Mouse (Mus musculus) gastrocnemius, adult 18-20 months (tissue): ENCODE results near the gene Gm12830. TPM values are rescaled to one million over a fixed set of nuclear protein-coding genes. Genes with fewer than 3 reads are reported as not detected.

Source experiments
- DNase-seq: peaks from one replicate; pipeline ENCODE4 v3.0.0; 2021; ENCODE audit warnings: low spot score
- long read RNA-seq, 2 experiments: library from polyadenylated mRNA; stranded (forward); transcript quantifications; one replicate each; pipeline ENCODE4 v2.0.0; 2021
- total RNA-seq, 2 experiments: library from RNA; stranded (reverse); gene quantifications; 2 replicates each; pipeline ENCODE4 v1.2.3; 2021

The Gm12830 gene
- not detected for total RNA-seq
- long read RNA-seq, experiment 1, result 0 reads
- long read RNA-seq, experiment 2, result 0 reads

- DNase-seq, result peak; percentile 19
These were observed at the start of gene Gm12830 for GRCm38 (mm10) chr4:114821567-114822192. Gm12830 (plus strand) TSS chr4:114821722.

GRCm38 (mm10) chr4:114773316-114773715, 48.2 kb upstream of the Gm12830 start:
- DNase-seq, result no peak

GRCm38 (mm10) chr4:114777625-114778202, 43.8 kb upstream of the Gm12830 start:
- no peak for DNase-seq

- DNase-seq, result no peak
These were observed 42.6 kb upstream of the Gm12830 start for GRCm38 (mm10) chr4:114778716-114779474.

GRCm38 (mm10) chr4:114779475-114779757, 42.1 kb upstream of the Gm12830 start:
- DNase-seq, result no peak

- DNase-seq, result no peak
These were observed 41.6 kb upstream of the Gm12830 start for GRCm38 (mm10) chr4:114779758-114780546.

- DNase-seq, result no peak
These were observed 38.7 kb upstream of the Gm12830 start for GRCm38 (mm10) chr4:114782851-114783250.

- DNase-seq, result no peak
These were observed 36.8 kb upstream of the Gm12830 start for GRCm38 (mm10) chr4:114784735-114785134.

GRCm38 (mm10) chr4:114788856-114789255, 32.7 kb upstream of the Gm12830 start:
- no peak for DNase-seq

GRCm38 (mm10) chr4:114791650-114792049, 29.9 kb upstream of the Gm12830 start:
- DNase-seq, result no peak

GRCm38 (mm10) chr4:114793836-114794235, 27.7 kb upstream of the Gm12830 start:
- DNase-seq, result no peak

- DNase-seq, result no peak
These were observed 24.1 kb upstream of the Gm12830 start for GRCm38 (mm10) chr4:114797254-114797914.

- DNase-seq, result no peak
These were observed 23.4 kb upstream of the Gm12830 start for GRCm38 (mm10) chr4:114798041-114798624.

- DNase-seq, result no peak
These were observed 17.4 kb upstream of the Gm12830 start for GRCm38 (mm10) chr4:114804096-114804495.

GRCm38 (mm10) chr4:114818963-114819702, 2.4 kb upstream of the Gm12830 start:
- DNase-seq, result peak; percentile 4

- no peak for DNase-seq
These were observed 13.5 kb downstream of the Gm12830 start for GRCm38 (mm10) chr4:114834770-114835581.

GRCm38 (mm10) chr4:114841336-114841920, 19.9 kb downstream of the Gm12830 start:
- no peak for DNase-seq

GRCm38 (mm10) chr4:114842376-114842960, 20.9 kb downstream of the Gm12830 start:
- DNase-seq, result no peak
